Mouse (Mus musculus): ENCODE measurements around the gene Celf5. TPM values are rescaled to one million over a fixed set of nuclear protein-coding genes. Genes with fewer than 3 reads are reported as not detected.

Gene Celf5
- polyA plus RNA-seq, 1 experiment from 2014 or later: 0.15 TPM

DNA sequence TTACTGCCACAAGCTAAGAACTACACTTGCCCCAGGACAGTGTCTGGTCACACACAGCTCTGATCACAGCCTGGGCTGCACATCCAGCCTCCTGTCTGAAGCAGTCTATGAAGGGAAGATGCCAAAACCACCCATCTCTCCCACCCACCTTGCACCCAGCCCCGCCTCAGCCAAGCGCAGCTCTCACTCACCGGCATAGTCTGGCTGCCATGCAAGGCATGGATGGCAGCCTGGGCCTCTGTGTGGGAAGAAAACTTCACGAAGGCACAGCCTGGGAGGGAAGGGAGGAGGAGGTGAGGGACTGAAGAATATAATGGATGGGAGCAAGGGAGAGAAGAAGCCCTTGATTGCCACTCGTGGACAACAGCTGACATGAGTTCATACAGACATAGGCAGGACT lies 13.3 kb downstream of the Celf5 start:
- no peak overlapping the region for H3K9ac ChIP-seq
- H3K9me3 ChIP-seq (replicated peaks): no peaks in the 10 kb centered on the region
- peaks cover 12% of the 10 kb centered on the region for H3K4me1 ChIP-seq (replicated peaks)
- ATAC-seq (ENCODE audit: low read depth): no peak
- H3K36me3 ChIP-seq: no peaks in the 10 kb centered on the region
- no peak overlapping the region for H3K4me2 ChIP-seq
- H3K27ac ChIP-seq: no peak overlapping the region
- peaks cover 98% of the 10 kb centered on the region for H3K27me3 ChIP-seq
- DNase-seq: no peak
- no peak overlapping the region for H3K4me3 ChIP-seq (replicated peaks)
- 57% methylated on average over 5 of the region's 5 CpGs for WGBS (ENCODE audit: insufficient replicate concordance)

DNA sequence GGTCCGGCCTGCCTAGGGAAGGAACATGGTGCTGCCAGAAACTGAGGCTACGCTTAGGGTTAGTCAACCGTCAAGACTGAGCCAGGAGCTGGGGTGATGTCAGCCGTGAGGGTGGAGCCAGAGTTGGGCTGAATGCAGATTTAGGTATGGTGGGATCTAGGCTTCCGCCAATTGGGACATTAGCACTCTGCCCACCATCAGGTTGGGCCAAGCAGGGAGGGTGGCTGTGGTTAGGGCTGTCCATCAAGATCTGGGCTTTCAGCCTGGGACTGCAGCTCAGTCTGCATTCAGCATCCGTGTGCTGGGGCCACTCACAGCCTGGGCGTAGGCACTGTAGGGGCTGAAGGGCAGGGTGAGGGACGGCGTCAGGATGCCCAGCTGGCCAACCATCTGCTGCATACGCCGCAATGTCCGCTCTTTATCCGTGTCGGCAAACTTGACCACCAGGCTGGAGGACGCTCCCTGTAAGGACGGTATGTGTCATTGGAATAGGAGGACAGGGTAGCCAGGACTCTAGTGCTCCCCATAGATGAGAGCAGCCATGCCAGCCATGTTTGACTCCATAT lies 14.8 kb downstream of the Celf5 start:
- Histone ChIP-seq H3K4me1 (replicated peaks) (peaks cover 22% of the 10 kb centered on the region), H3K36me3 (no peaks in the 10 kb centered on the region), H3K9me3 (replicated peaks) (no peaks in the 10 kb centered on the region), H3K27me3 (peaks cover 98% of the 10 kb centered on the region), H3K27ac (no peak overlapping the region), H3K4me2 (no peak overlapping the region), H3K9ac (no peak overlapping the region), H3K4me3 (replicated peaks) (no peak overlapping the region)
- DNase-seq (no peak), ATAC-seq (ENCODE audit: low read depth) (no peak)
- 69% methylated on average over 16 of the region's 16 CpGs for WGBS (ENCODE audit: insufficient replicate concordance)

DNA sequence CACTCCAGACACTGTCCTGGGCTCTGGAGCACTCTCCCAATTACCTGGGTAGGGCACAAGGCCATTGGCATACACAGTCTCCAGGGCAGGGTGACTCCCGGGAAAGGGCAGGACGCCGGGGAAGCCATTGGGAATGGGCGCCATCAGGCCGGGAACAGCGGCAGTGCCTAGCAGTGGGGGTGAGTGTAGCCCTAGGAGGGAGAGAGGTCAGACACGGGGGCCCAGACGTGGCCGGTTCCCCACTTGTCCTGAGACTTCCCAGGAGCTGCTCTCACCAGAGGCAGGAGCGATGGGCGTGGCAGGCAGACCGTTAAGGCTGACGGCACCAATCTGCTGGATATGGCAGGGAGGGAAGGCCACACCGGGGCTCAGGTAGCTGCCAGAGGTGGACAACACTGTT lies 15.6 kb downstream of the Celf5 start:
- Histone ChIP-seq H3K4me2 (no peak overlapping the region), H3K4me3 (replicated peaks) (no peak overlapping the region), H3K4me1 (replicated peaks) (peaks cover 28% of the 10 kb centered on the region), H3K27me3 (peaks cover 98% of the 10 kb centered on the region), H3K9ac (no peak overlapping the region), H3K27ac (no peak overlapping the region), H3K36me3 (no peaks in the 10 kb centered on the region), H3K9me3 (replicated peaks) (no peaks in the 10 kb centered on the region)
- WGBS (ENCODE audit: insufficient replicate concordance): 50% methylated on average over 14 of the region's 14 CpGs
- DNase-seq (no peak), ATAC-seq (ENCODE audit: low read depth) (no peak)

DNA sequence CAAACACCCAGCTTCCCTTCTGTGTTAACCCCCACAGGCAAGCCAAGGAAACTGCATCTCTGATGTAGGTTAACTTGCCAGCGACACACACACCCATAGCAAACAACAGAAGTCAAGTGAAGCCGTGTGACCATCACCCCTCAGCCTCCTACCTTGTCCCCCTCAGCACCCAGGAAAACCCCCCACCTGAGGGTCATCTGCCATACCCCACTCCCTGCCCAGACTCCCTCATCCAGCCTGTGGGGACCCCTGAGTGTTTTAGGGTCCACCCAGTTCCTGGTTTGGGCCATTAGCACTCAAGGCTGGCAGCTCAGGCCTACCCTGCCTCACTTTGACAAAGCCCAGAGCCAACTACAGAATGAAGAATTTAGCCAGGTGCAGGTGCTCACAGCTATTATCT lies 16.4 kb downstream of the Celf5 start:
- no peak for DNase-seq
- H3K27me3 ChIP-seq: peaks cover 98% of the 10 kb centered on the region
- peaks cover 30% of the 10 kb centered on the region for H3K4me1 ChIP-seq (replicated peaks)
- no peak overlapping the region for H3K9ac ChIP-seq
- H3K27ac ChIP-seq: no peak overlapping the region
- no peak overlapping the region for H3K4me3 ChIP-seq (replicated peaks)
- H3K36me3 ChIP-seq: no peaks in the 10 kb centered on the region
- WGBS (ENCODE audit: insufficient replicate concordance): 59% methylated on average over 2 of the region's 2 CpGs
- no peaks in the 10 kb centered on the region for H3K9me3 ChIP-seq (replicated peaks)
- H3K4me2 ChIP-seq: no peak overlapping the region
- no peak for ATAC-seq (ENCODE audit: low read depth)

DNA sequence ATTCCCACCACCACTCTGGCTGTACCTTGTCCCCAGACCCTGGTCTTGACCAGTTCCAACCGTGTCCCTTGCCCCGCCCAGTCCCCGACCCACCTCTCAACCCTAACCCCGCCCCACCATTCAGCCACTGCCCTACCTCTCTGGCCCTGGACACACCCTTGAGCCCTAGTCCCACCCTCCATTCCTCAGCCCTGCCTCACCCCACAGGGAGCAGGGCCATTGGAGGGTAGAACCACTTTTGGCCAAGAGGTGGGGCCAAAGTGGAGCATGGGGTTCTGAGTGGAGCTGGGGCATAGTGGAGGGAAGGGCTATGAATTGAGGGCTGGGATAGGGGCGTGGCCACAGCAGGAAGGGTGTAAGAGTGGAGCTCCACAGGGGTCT lies 17.3 kb downstream of the Celf5 start:
- Histone ChIP-seq H3K4me2 (peak overlapping the region; percentile 60), H3K9me3 (replicated peaks) (no peaks in the 10 kb centered on the region), H3K27me3 (peaks cover 98% of the 10 kb centered on the region), H3K4me3 (replicated peaks) (no peak overlapping the region), H3K36me3 (no peaks in the 10 kb centered on the region), H3K9ac (no peak overlapping the region), H3K4me1 (replicated peaks) (peaks cover 30% of the 10 kb centered on the region), H3K27ac (no peak overlapping the region)
- 2% methylated on average over 5 of the region's 5 CpGs for WGBS (ENCODE audit: insufficient replicate concordance)
- no peak for DNase-seq
- peak; percentile 54 for ATAC-seq (ENCODE audit: low read depth)

DNA sequence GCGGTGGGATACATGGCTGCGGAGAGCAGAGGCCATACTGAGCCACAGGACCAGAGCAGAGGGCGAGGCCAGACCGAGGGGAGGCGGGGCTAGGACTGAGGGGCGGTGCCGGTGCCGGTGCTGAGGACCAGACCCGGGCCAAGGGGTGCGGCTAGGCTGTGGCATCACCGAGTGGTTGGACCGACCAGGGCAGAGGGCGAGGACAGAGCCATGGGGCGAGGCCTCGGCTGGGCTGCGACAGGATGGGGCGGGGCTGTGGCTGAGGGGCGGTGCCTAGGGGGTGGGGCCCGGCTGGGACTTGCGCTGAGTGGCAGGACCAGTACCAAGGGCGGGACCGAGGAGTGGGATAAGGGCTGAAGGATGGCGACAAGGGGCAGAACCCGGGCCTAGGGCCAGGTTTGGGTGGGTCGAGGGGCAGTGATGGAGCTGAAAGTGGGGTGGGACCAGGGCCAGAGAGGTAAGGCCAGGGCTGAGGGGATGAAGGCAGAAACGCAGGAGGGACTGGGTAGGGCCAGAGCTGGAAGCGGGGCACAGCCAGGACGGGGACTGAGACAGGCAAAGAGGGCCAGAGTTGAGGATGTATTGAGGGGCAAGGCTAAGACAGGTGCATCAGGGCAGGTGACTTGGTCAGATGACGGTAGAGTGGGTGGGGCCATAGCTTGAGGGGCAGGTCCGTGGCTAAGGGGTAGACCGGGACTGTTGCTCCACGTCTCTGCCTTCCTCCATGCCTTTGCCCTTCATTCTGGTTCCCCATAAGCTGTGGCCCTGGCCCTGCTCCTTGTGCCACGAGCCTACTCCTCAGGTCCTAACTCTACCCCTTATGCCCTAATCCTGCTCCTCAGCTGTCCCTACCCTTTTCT lies 17.9 kb downstream of the Celf5 start:
- peak; percentile 66 for DNase-seq
- H3K27ac ChIP-seq: no peak overlapping the region

DNA sequence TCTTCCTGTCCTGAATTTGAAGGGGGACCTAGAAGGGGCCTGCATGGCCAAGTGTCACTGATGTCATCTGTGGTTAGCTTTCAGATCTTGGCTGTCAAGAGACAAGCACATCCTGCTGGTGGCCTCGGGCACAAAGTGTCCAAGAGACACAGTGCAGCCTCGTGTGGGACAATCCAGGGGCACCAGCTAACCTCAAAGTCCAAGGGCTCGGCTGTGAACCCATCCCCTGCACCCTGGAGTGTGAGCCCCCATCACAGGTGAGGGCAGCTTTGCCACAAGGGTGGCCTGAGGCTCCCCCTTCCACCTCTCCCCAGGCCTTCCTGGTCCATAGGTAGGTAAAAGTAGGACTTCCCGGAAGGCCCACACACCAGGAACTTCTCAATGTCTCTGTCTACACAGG lies 19.0 kb downstream of the Celf5 start:
- H3K27ac ChIP-seq: no peak overlapping the region
- H3K9me3 ChIP-seq (replicated peaks): no peaks in the 10 kb centered on the region
- DNase-seq: no peak
- no peaks in the 10 kb centered on the region for H3K36me3 ChIP-seq
- H3K4me1 ChIP-seq (replicated peaks): peaks cover 30% of the 10 kb centered on the region
- no peak overlapping the region for H3K4me3 ChIP-seq (replicated peaks)
- peaks cover 100% of the 10 kb centered on the region for H3K27me3 ChIP-seq
- no peak overlapping the region for H3K9ac ChIP-seq
- WGBS (ENCODE audit: insufficient replicate concordance): 45% methylated on average over 4 of the region's 4 CpGs
- no peak for ATAC-seq (ENCODE audit: low read depth)
- H3K4me2 ChIP-seq: no peak overlapping the region

More for the DNA sequence above, 17.9 kb downstream of the Celf5 start:
- ATAC-seq (ENCODE audit: low read depth): peak; percentile 88
- H3K9me3 ChIP-seq (replicated peaks): no peaks in the 10 kb centered on the region
- peaks cover 99% of the 10 kb centered on the region for H3K27me3 ChIP-seq
- H3K4me3 ChIP-seq (replicated peaks): peak overlapping the region; percentile 39
- peak overlapping the region; percentile 60 for H3K4me2 ChIP-seq
- H3K36me3 ChIP-seq: no peaks in the 10 kb centered on the region
- 2% methylated on average over 33 of the region's 33 CpGs for WGBS (ENCODE audit: insufficient replicate concordance)
- no peak overlapping the region for H3K9ac ChIP-seq
- peaks cover 30% of the 10 kb centered on the region for H3K4me1 ChIP-seq (replicated peaks)

DNA sequence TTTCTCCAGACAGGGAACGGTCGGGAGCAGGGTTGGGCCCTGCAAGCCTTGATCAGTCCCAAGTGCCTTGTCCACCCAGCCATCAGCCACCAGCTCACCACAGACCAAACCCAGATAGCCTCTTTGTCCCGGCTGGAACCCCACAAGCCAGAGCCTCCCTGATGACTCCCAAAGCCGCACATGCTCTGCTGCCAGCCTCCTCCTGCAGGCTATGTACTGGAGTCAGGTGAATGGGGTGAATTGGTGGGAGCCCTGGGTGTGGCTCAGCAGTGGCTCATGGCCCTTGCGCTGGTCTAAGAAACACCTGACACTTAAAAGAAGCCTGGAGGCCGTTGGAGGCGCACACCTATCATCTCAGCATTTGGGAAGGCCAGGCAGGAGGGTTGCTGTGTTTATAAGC lies 19.6 kb downstream of the Celf5 start:
- no peak for ATAC-seq (ENCODE audit: low read depth)
- H3K27me3 ChIP-seq: peaks cover 100% of the 10 kb centered on the region
- no peak overlapping the region for H3K4me3 ChIP-seq (replicated peaks)
- 69% methylated on average over 7 of the region's 7 CpGs for WGBS (ENCODE audit: insufficient replicate concordance)
- H3K27ac ChIP-seq: no peak overlapping the region
- H3K9ac ChIP-seq: no peak overlapping the region
- H3K36me3 ChIP-seq: no peaks in the 10 kb centered on the region
- no peaks in the 10 kb centered on the region for H3K9me3 ChIP-seq (replicated peaks)
- DNase-seq: no peak
- peaks cover 30% of the 10 kb centered on the region for H3K4me1 ChIP-seq (replicated peaks)
- H3K4me2 ChIP-seq: no peak overlapping the region

DNA sequence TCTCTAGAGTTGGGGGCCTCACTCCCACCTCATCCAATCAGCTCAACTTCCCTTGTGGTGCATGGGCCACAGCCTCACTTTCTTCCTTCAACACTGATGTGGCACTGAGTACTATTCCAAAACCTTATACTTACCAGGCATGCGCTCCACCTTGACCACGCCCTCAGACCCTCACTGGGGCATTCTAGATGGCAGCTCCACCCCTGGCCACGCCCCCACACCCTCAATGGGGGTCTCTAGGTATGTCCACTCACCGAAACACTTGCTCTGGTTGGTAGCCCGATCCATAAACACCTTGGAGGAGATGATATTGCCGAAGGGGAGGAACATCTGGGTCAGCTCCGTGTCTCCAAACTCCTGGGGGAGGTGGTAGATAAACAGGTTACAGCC lies 20.1 kb downstream of the Celf5 start:
- Histone ChIP-seq H3K4me3 (replicated peaks) (no peak overlapping the region), H3K27me3 (peaks cover 100% of the 10 kb centered on the region), H3K4me1 (replicated peaks) (peaks cover 32% of the 10 kb centered on the region), H3K27ac (no peak overlapping the region), H3K9ac (no peak overlapping the region), H3K9me3 (replicated peaks) (no peaks in the 10 kb centered on the region), H3K36me3 (no peaks in the 10 kb centered on the region), H3K4me2 (0 out of 2 replicates have a peak overlapping the region, but pooled peaks have one; percentile 8)
- ATAC-seq (ENCODE audit: low read depth): no peak
- WGBS (ENCODE audit: insufficient replicate concordance): 30% methylated on average over 7 of the region's 7 CpGs
- DNase-seq: no peak

DNA sequence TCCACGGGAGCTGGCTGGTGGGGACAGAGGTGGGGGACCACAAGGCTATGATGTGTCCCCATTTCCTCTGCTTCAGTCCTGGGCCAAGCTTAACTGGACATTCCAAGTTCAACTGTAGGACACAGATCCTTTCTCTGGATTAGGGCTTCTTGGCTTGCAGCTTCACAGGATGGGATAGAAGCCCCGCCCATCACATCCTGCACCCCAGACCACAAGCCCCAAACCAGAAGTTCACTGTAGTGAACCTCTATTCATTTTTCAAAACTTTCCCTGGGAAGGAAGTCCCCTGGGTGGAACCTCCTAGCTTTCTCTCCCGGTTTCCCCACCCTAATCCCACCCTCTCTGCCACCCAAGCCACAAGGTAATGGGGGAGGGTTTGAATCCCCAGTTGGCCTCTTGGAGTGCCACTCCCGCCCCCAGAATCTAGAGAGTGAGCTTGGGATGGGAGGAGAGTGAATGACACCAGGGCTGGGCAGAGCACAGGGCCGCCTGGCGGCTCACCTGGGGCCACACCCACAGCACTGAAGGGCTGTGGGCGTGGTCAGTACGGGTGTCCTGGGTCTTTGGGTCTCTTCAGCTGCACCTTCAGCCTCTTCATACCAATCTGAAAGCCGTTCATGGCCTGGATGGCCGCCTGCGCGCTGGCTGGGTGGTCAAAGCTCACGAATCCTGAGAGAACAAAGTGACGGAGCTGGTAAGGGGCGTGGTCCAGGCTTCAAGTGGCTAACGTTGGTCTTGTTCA lies 20.7 kb downstream of the Celf5 start:
- no peak overlapping the region for H3K9ac ChIP-seq
- no peaks in the 10 kb centered on the region for H3K9me3 ChIP-seq (replicated peaks)
- H3K27me3 ChIP-seq: peaks cover 100% of the 10 kb centered on the region
- DNase-seq (no peak), ATAC-seq (ENCODE audit: low read depth) (no peak)
- 0 out of 2 replicates have a peak overlapping the region, but pooled peaks have one; percentile 8 for H3K4me2 ChIP-seq
- peaks cover 38% of the 10 kb centered on the region for H3K4me1 ChIP-seq (replicated peaks)
- 3% methylated on average over 16 of the region's 16 CpGs for whole genome bisulfite sequencing (ENCODE audit: insufficient replicate concordance)
- H3K36me3 ChIP-seq: no peaks in the 10 kb centered on the region
- H3K27ac ChIP-seq: no peak overlapping the region
- no peak overlapping the region for H3K4me3 ChIP-seq (replicated peaks)

DNA sequence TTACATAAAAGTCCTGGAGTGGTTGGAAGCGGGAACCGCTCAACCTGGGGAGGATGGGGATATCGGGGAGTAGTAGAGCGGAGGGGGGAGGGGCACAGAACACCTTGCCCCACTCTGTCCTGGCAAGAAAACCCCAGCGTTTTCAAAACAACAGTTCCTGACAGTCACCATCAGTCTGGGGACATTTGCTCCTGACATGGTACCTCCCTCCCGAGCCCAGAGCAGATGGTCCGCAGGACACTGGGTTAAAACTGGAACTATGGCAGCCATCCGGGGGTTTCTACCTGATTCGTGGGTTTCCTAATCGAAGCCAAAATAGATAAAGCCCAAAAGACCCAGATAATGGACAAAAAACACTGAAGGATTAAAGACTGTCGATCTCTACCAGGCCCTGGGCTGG lies 21.6 kb downstream of the Celf5 start:
- no peaks in the 10 kb centered on the region for H3K36me3 ChIP-seq
- no peak overlapping the region for H3K4me3 ChIP-seq (replicated peaks)
- H3K27ac ChIP-seq: no peak overlapping the region
- DNase-seq (no peak), ATAC-seq (ENCODE audit: low read depth) (no peak)
- no peaks in the 10 kb centered on the region for H3K9me3 ChIP-seq (replicated peaks)
- peaks cover 100% of the 10 kb centered on the region for H3K27me3 ChIP-seq
- 36% methylated on average over 11 of the region's 11 CpGs for WGBS (ENCODE audit: insufficient replicate concordance)
- H3K4me1 ChIP-seq (replicated peaks): peaks cover 42% of the 10 kb centered on the region
- H3K4me2 ChIP-seq: no peak overlapping the region
- no peak overlapping the region for H3K9ac ChIP-seq

Data from liver, embryonic 13.5 days (tissue).